Mouse (Mus musculus): ENCODE results near the gene Angptl7.

Gene Angptl7

GRCm38 (mm10) chr4:148491448-148491847 is 8.8 kb downstream of the Angptl7 start:
- DNase-seq, result peak; percentile 91

- DNase-seq, result peak; percentile 94
These were observed 9.8 kb downstream of the Angptl7 start for GRCm38 (mm10) chr4:148490502-148490901.

GRCm38 (mm10) chr4:148487841-148488240 is 12.4 kb downstream of the Angptl7 start:
- no peak for DNase-seq

GRCm38 (mm10) chr4:148484511-148484910 is 15.7 kb downstream of the Angptl7 start:
- DNase-seq, result peak; percentile 82

GRCm38 (mm10) chr4:148481557-148482168 is 18.6 kb downstream of the Angptl7 start:
- no peak for DNase-seq

GRCm38 (mm10) chr4:148480245-148480644 is 20.0 kb downstream of the Angptl7 start:
- peak; percentile 59 for DNase-seq

- DNase-seq, result no peak
These were observed 26.8 kb downstream of the Angptl7 start for GRCm38 (mm10) chr4:148473496-148473895.

GRCm38 (mm10) chr4:148472436-148473174 is 27.7 kb downstream of the Angptl7 start:
- DNase-seq, result peak; percentile 90

GRCm38 (mm10) chr4:148471363-148471806 is 28.9 kb downstream of the Angptl7 start:
- peak; percentile 76 for DNase-seq

- DNase-seq, result peak; percentile 85
These were observed 30.6 kb downstream of the Angptl7 start for GRCm38 (mm10) chr4:148469487-148470252.

- DNase-seq, result peak; percentile 79
These were observed 31.9 kb downstream of the Angptl7 start for GRCm38 (mm10) chr4:148468396-148468795.

GRCm38 (mm10) chr4:148466511-148467079 is 33.7 kb downstream of the Angptl7 start:
- no peak for DNase-seq

GRCm38 (mm10) chr4:148464869-148465268 is 35.4 kb downstream of the Angptl7 start:
- DNase-seq, result peak; percentile 83

GRCm38 (mm10) chr4:148464301-148464700 is 36.0 kb downstream of the Angptl7 start:
- DNase-seq, result peak; percentile 70

GRCm38 (mm10) chr4:148463208-148463960 is 36.9 kb downstream of the Angptl7 start:
- peak; percentile 89 for DNase-seq

GRCm38 (mm10) chr4:148462717-148463116 is 37.5 kb downstream of the Angptl7 start:
- no peak for DNase-seq

GRCm38 (mm10) chr4:148461772-148462171 is 38.5 kb downstream of the Angptl7 start:
- DNase-seq, result no peak

GRCm38 (mm10) chr4:148460656-148461284 is 39.5 kb downstream of the Angptl7 start:
- no peak for DNase-seq

GRCm38 (mm10) chr4:148455477-148456025 is 44.7 kb downstream of the Angptl7 start:
- peak; percentile 81 for DNase-seq

GRCm38 (mm10) chr4:148453707-148454106 is 46.6 kb downstream of the Angptl7 start:
- peak; percentile 84 for DNase-seq

GRCm38 (mm10) chr4:148448853-148449245 is 51.4 kb downstream of the Angptl7 start:
- DNase-seq, result no peak

All from heart, adult 11 months (tissue).